Mouse (Mus musculus) heart, embryonic 15.5 days (tissue): ENCODE measurements around the gene Zmynd15. TPM values are rescaled to one million over a fixed set of nuclear protein-coding genes. Genes with fewer than 3 reads are reported as not detected.
"Not testable (repeated sequence)": the region's sequence is repeated elsewhere in the genome, so short reads cannot be mapped to it uniquely, and the experiment has no call there.

Experiments
- ATAC-seq: fragments of 200-750 bp; cut with Nextera tagmentation; replicated peaks from 2 replicates; pipeline ENCODE4 v1.8.0; 2017; ENCODE audit warnings: low read depth, moderate TSS enrichment; ENCODE audit not compliant: insufficient number of reproducible peaks, insufficient read depth, low FRiP score
- H3K27ac ChIP-seq: fragments of 300-500 bp; sonication (generic); 2 replicates; pipeline ENCODE4 v1.5.1; 2015; ENCODE audit warnings: mild to moderate bottlenecking, inconsistent platforms
- H3K27me3 ChIP-seq: fragments of 300-500 bp; sonication (generic); 2 replicates; pipeline ENCODE4 v1.6.1; 2015; ENCODE audit warnings: inconsistent platforms
- H3K36me3 ChIP-seq: fragments of 300-500 bp; sonication (generic); 2 replicates; pipeline ENCODE4 v1.6.1; 2015; ENCODE audit warnings: mild to moderate bottlenecking, inconsistent platforms
- H3K4me1 ChIP-seq: fragments of 300-500 bp; sonication (generic); replicated peaks from 2 replicates; pipeline ENCODE4 v1.6.1; 2015; ENCODE audit warnings: inconsistent platforms
- H3K4me2 ChIP-seq: fragments of 300-500 bp; sonication (generic); 2 replicates; pipeline ENCODE4 v1.6.1; 2015; ENCODE audit warnings: inconsistent platforms, mild to moderate bottlenecking, moderate library complexity
- H3K4me3 ChIP-seq: fragments of 300-500 bp; sonication (generic); 2 replicates; pipeline ENCODE4 v1.5.1; 2015; ENCODE audit warnings: mild to moderate bottlenecking, inconsistent platforms
- H3K9ac ChIP-seq: fragments of 300-500 bp; sonication (generic); 2 replicates; pipeline ENCODE4 v1.6.1; 2015; ENCODE audit warnings: mild to moderate bottlenecking, inconsistent platforms
- H3K9me3 ChIP-seq: fragments of 300-500 bp; sonication (generic); replicated peaks from 2 replicates; pipeline ENCODE4 v1.6.1; 2016; ENCODE audit warnings: inconsistent platforms
- WGBS: fragments of 180-500 bp; shearing (Covaris S2); methylation state at CpG from one replicate; pipeline ENCODE4 v1.1.7; 2015; ENCODE audit warnings: mixed read lengths; 5-methylcytosine and 5-hydroxymethylcytosine counted together
- polyA plus RNA-seq: library from polyadenylated mRNA; unstranded; fragments of >200 nt; fragmentation: Nextera tagmentation; extraction: Ambion mirVana; gene quantifications from 2 replicates; pipeline ENCODE4 v1.2.1, GENCODE M21; 2015

Gene Zmynd15
- polyA plus RNA-seq, 1 experiment from 2014 or later: 1.5 TPM

GRCm38 (mm10) chr11:70473291-70473690 lies 14.1 kb downstream of the Zmynd15 start:
- H3K4me2 ChIP-seq, H3K27me3 ChIP-seq, H3K36me3 ChIP-seq, H3K9me3 ChIP-seq, ATAC-seq, H3K9ac ChIP-seq, H3K27ac ChIP-seq, H3K4me3 ChIP-seq, H3K4me1 ChIP-seq: not testable (repeated sequence)
- 78% methylated on average over 5 of the region's 5 CpGs for WGBS

- Histone ChIP-seq H3K36me3 (no peaks in the 10 kb centered on the region), H3K9ac (no peak overlapping the region), H3K4me3 (no peak overlapping the region), H3K9me3 (no peaks in the 10 kb centered on the region), H3K27me3 (no peaks in the 10 kb centered on the region), H3K27ac (no peak overlapping the region), H3K4me2 (no peak overlapping the region), H3K4me1 (0 out of 2 replicates have a peak, but pooled peaks cover 2% of the 10 kb centered on the region)
- no peak for ATAC-seq
- 53% methylated on average over 12 of the region's 12 CpGs for WGBS
Measured at GRCm38 (mm10) chr11:70474872-70475534, 15.8 kb downstream of the Zmynd15 start.

GRCm38 (mm10) chr11:70485498-70485897 lies 26.3 kb downstream of the Zmynd15 start:
- Histone ChIP-seq H3K27me3 (no peaks in the 10 kb centered on the region), H3K4me1 (no peaks in the 10 kb centered on the region), H3K4me3 (no peak overlapping the region), H3K27ac (no peak overlapping the region), H3K9ac (no peak overlapping the region), H3K9me3 (no peaks in the 10 kb centered on the region), H3K36me3 (no peaks in the 10 kb centered on the region), H3K4me2 (no peak overlapping the region)
- no peak for ATAC-seq
- WGBS: 51% methylated on average over 2 of the region's 2 CpGs

- H3K4me1 ChIP-seq: no peaks in the 10 kb centered on the region
- H3K27me3 ChIP-seq: no peaks in the 10 kb centered on the region
- no peak overlapping the region for H3K4me3 ChIP-seq
- no peaks in the 10 kb centered on the region for H3K9me3 ChIP-seq
- no peak overlapping the region for H3K9ac ChIP-seq
- H3K27ac ChIP-seq: no peak overlapping the region
- no peak for ATAC-seq
- 28% methylated on average over 4 of the region's 4 CpGs for WGBS
- H3K4me2 ChIP-seq: no peak overlapping the region
- H3K36me3 ChIP-seq: no peaks in the 10 kb centered on the region
Measured at GRCm38 (mm10) chr11:70487816-70488215, 28.6 kb downstream of the Zmynd15 start.

- Histone ChIP-seq H3K27ac (no peak overlapping the region), H3K9ac (no peak overlapping the region), H3K4me3 (no peak overlapping the region), H3K36me3 (no peaks in the 10 kb centered on the region), H3K9me3 (no peaks in the 10 kb centered on the region), H3K4me1 (no peaks in the 10 kb centered on the region), H3K27me3 (no peaks in the 10 kb centered on the region), H3K4me2 (no peak overlapping the region)
- no peak for ATAC-seq
- WGBS: 68% methylated on average over 3 of the region's 3 CpGs
Measured at GRCm38 (mm10) chr11:70489138-70489537, 29.9 kb downstream of the Zmynd15 start.

- H3K36me3 ChIP-seq: no peaks in the 10 kb centered on the region
- 70% methylated on average over 6 of the region's 6 CpGs for WGBS
- no peaks in the 10 kb centered on the region for H3K4me1 ChIP-seq
- H3K4me2 ChIP-seq: no peak overlapping the region
- H3K4me3 ChIP-seq: no peak overlapping the region
- H3K27me3 ChIP-seq: no peaks in the 10 kb centered on the region
- ATAC-seq: no peak
- H3K9me3 ChIP-seq: no peaks in the 10 kb centered on the region
- H3K27ac ChIP-seq: no peak overlapping the region
- H3K9ac ChIP-seq: no peak overlapping the region
Measured at GRCm38 (mm10) chr11:70489684-70490083, 30.5 kb downstream of the Zmynd15 start.

GRCm38 (mm10) chr11:70499566-70500475 lies 40.6 kb downstream of the Zmynd15 start:
- Histone ChIP-seq H3K4me3 (no peak overlapping the region), H3K9me3 (no peaks in the 10 kb centered on the region), H3K9ac (no peak overlapping the region), H3K27ac (no peak overlapping the region), H3K27me3 (0 out of 2 replicates have a peak, but pooled peaks cover 5% of the 10 kb centered on the region), H3K4me2 (no peak overlapping the region), H3K4me1 (no peaks in the 10 kb centered on the region), H3K36me3 (no peaks in the 10 kb centered on the region)
- no peak for ATAC-seq
- 66% methylated on average over 14 of the region's 14 CpGs for WGBS

GRCm38 (mm10) chr11:70500476-70500812 lies 41.2 kb downstream of the Zmynd15 start:
- no peak overlapping the region for H3K9ac ChIP-seq
- H3K4me3 ChIP-seq: no peak overlapping the region
- no peaks in the 10 kb centered on the region for H3K4me1 ChIP-seq
- no peak for ATAC-seq
- H3K4me2 ChIP-seq: no peak overlapping the region
- no peaks in the 10 kb centered on the region for H3K36me3 ChIP-seq
- H3K9me3 ChIP-seq: no peaks in the 10 kb centered on the region
- 0 out of 2 replicates have a peak, but pooled peaks cover 9% of the 10 kb centered on the region for H3K27me3 ChIP-seq
- WGBS: 81% methylated on average over 1 of the region's 1 CpGs
- H3K27ac ChIP-seq: no peak overlapping the region

GRCm38 (mm10) chr11:70502018-70502417 lies 42.8 kb downstream of the Zmynd15 start:
- no peaks in the 10 kb centered on the region for H3K36me3 ChIP-seq
- H3K4me2 ChIP-seq: no peak overlapping the region
- no peak overlapping the region for H3K4me3 ChIP-seq
- 0 out of 2 replicates have a peak, but pooled peaks cover 10% of the 10 kb centered on the region for H3K27me3 ChIP-seq
- ATAC-seq: no peak
- WGBS: 62% methylated on average over 3 of the region's 3 CpGs
- H3K4me1 ChIP-seq: no peaks in the 10 kb centered on the region
- H3K27ac ChIP-seq: no peak overlapping the region
- H3K9me3 ChIP-seq: no peaks in the 10 kb centered on the region
- H3K9ac ChIP-seq: no peak overlapping the region

GRCm38 (mm10) chr11:70504970-70505369 lies 45.7 kb downstream of the Zmynd15 start, which contains the start of gene Tm4sf5:
TSS of gene Tm4sf5 (plus strand) at chr11:70505244.
- peaks cover 18% of the 10 kb centered on the region for H3K27me3 ChIP-seq
- H3K9ac ChIP-seq: no peak within 1 kb of the TSS
- H3K36me3 ChIP-seq: no peaks in the 10 kb centered on the region
- ATAC-seq: no peak
- no peak within 1 kb of the TSS for H3K4me2 ChIP-seq
- WGBS: 45% methylated on average over 9 of the region's 9 CpGs
- H3K9me3 ChIP-seq: no peaks in the 10 kb centered on the region
- no peak within 1 kb of the TSS for H3K27ac ChIP-seq
- peaks cover 4% of the 10 kb centered on the region; the same call in 1 of the 2 replicates for H3K4me1 ChIP-seq
- no peak within 1 kb of the TSS for H3K4me3 ChIP-seq

GRCm38 (mm10) chr11:70506385-70506784 lies 47.2 kb downstream of the Zmynd15 start:
- no peaks in the 10 kb centered on the region for H3K9me3 ChIP-seq
- no peak overlapping the region for H3K9ac ChIP-seq
- H3K36me3 ChIP-seq: no peaks in the 10 kb centered on the region
- peaks cover 7% of the 10 kb centered on the region; the same call in 1 of the 2 replicates for H3K4me1 ChIP-seq
- peaks cover 23% of the 10 kb centered on the region for H3K27me3 ChIP-seq
- ATAC-seq: no peak
- no peak overlapping the region for H3K4me3 ChIP-seq
- H3K4me2 ChIP-seq: no peak overlapping the region; the same call in 1 of the 2 replicates
- no peak overlapping the region for H3K27ac ChIP-seq
- WGBS: 24% methylated on average over 4 of the region's 4 CpGs
